Mouse (Mus musculus): Measurements from ENCODE around the gene Ift57. TPM values are rescaled to one million over a fixed set of nuclear protein-coding genes. Genes with fewer than 3 reads are reported as not detected.

Gene Ift57
- total RNA-seq, 1 experiment from 2014 or later: 71.7 TPM

DNA sequence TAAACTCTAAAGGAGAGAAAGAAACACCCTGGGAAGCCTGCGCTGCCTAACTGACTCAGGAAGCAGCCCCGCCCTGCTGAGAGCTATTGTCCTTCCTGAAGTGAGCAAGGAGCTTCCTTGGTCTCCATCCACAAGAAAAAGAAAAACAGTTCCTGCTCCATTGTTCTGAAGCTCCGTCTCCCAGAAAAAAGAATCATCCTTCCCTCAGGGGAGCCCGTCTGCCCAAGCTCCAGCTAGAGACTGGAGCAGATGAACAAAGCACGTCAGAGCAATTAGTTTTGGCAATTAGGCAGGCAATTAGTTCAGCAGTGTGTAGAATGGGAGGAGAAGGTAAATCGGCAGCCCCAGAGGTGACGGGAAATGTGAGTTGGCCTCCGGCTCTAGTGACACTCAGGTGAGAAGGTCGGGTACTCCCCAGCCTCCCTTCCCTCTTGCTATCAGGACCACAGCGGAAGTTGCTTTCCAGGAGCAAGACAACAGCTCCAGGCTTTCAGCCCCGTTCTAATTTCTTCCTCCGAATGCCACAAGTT is 105.0 kb downstream of the Ift57 start:
- no peak for ATAC-seq (replicated peaks in 1 of 2; ENCODE audit: insufficient read depth in 1 of 2, low FRiP score in 2 of 2, low TSS enrichment in 1 of 2, low read depth in 1 of 2, poor library complexity in 2 of 2, severe bottlenecking in 2 of 2)

GRCm38 (mm10) chr16:49806920-49807319 is 107.9 kb downstream of the Ift57 start:
- ATAC-seq (replicated peaks in 1 of 2; ENCODE audit: insufficient read depth in 1 of 2, low FRiP score in 2 of 2, low TSS enrichment in 1 of 2, low read depth in 1 of 2, poor library complexity in 2 of 2, severe bottlenecking in 2 of 2): no peak

DNA sequence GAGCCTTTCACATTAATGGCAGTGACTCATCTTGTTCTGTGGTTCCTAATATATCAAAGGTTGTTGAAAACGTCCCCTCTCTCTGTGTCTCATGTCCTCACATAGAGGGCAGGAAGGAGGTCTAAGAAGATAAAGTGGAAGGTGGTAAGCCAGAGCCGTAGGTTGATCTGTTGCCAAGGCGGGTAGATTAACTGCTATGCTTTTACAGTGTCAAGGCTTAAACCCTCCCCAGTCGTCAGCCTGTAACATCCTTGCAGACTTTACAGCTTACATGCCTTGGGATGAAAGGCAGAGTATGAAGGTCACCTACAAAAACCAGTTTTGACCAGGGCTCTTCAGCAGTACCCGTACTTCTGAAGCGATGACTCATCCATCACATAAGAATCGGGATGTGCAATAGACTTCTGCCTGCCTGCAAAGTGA is 108.4 kb downstream of the Ift57 start:
- peak; percentile 51 to 68; a peak in 3 of 4 replicates for ATAC-seq (replicated peaks in 1 of 2; ENCODE audit: insufficient read depth in 1 of 2, low FRiP score in 2 of 2, low TSS enrichment in 1 of 2, low read depth in 1 of 2, poor library complexity in 2 of 2, severe bottlenecking in 2 of 2)

DNA sequence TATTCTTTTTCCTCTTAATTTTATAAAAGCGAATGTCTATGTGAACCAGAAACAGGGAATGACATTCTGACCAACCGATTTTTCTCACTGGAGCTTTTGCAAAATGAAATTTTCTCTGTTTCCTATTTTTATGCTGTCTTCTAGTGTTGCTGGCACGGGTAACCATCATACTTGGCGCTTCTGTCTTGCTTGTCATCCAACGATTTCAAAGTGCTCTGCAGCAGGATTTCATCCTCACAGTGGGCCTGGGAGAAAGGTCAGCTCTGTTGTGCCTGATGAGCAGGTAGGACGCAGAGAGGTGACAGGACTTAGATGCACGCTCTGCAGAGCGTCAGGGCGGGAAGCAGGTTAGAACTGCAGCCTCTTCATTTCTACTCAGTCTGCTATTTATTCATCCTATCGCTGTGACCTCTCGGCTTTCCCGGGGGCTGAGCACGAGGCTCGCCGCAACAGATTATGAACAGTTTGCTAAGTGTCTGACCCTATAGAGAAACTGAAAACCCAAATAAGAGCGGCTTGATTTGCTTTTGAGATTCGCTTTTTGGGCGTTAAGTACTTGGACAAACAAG is 108.9 kb downstream of the Ift57 start:
- no peak for ATAC-seq (replicated peaks in 1 of 2; ENCODE audit: insufficient read depth in 1 of 2, low FRiP score in 2 of 2, low TSS enrichment in 1 of 2, low read depth in 1 of 2, poor library complexity in 2 of 2, severe bottlenecking in 2 of 2)

GRCm38 (mm10) chr16:49811897-49812296 is 112.9 kb downstream of the Ift57 start:
- no peak for ATAC-seq (replicated peaks in 1 of 2; ENCODE audit: insufficient read depth in 1 of 2, low FRiP score in 2 of 2, low TSS enrichment in 1 of 2, low read depth in 1 of 2, poor library complexity in 2 of 2, severe bottlenecking in 2 of 2)

- no peak for ATAC-seq (replicated peaks in 1 of 2; ENCODE audit: insufficient read depth in 1 of 2, low FRiP score in 2 of 2, low TSS enrichment in 1 of 2, low read depth in 1 of 2, poor library complexity in 2 of 2, severe bottlenecking in 2 of 2)
Measured at GRCm38 (mm10) chr16:49812821-49813616, 114.0 kb downstream of the Ift57 start.

- no peak for ATAC-seq (replicated peaks in 1 of 2; ENCODE audit: insufficient read depth in 1 of 2, low FRiP score in 2 of 2, low TSS enrichment in 1 of 2, low read depth in 1 of 2, poor library complexity in 2 of 2, severe bottlenecking in 2 of 2)
Measured at GRCm38 (mm10) chr16:49814419-49814818, 115.4 kb downstream of the Ift57 start.

Other genes starting within 250 kb of the Ift57 start
- 146 and 222 TPM in 2 replicates for gene Cd47, start 101.3 kb downstream of the Ift57 start, total RNA-seq (2017)